Mouse (Mus musculus): ENCODE results near the gene Krt6a. TPM values are rescaled to one million over a fixed set of nuclear protein-coding genes. Genes with fewer than 3 reads are reported as not detected.

Krt6a gene
- polyA plus RNA-seq (2015; fragmentation: Nextera tagmentation; extraction: Ambion mirVana), result not detected in 2 replicates

GRCm38 (mm10) chr15:101694207-101694606 lies at the start of gene Krt6a:
Gene Krt6a, minus strand, starts transcription at chr15:101694307.

GRCm38 (mm10) chr15:101742711-101743110 lies 48.6 kb upstream of the Krt6a start, which contains the start of gene Krt71:
Gene Krt71, minus strand, starts transcription at chr15:101743109.

GRCm38 (mm10) chr15:101712720-101713119 lies 18.6 kb upstream of the Krt6a start, which contains the start of gene Krt5:
Gene Krt5, minus strand, starts transcription at chr15:101712898.

GRCm38 (mm10) chr15:101680187-101680586 lies 13.9 kb downstream of the Krt6a start, which contains the start of gene Krt6b:
Gene Krt6b, minus strand, starts transcription at chr15:101680287.

GRCm38 (mm10) chr15:101647280-101647679 lies 46.8 kb downstream of the Krt6a start, which contains the start of gene Gm5478:
Gene Gm5478, minus strand, starts transcription at chr15:101647380.

Small RNA genes within 50 kb of the gene (microRNA-seq; reads per million reads assigned to microRNA genes)
- not detected for gene Gm44323
- gene Gm44342, result not detected
- gene Gm44383, result not detected
- gene Gm44479, result not detected

Other genes starting within 250 kb of the Krt6a start
- gene Krt88, start 246.6 kb downstream of the Krt6a start, polyA plus RNA-seq (2015; fragmentation: Nextera tagmentation; extraction: Ambion mirVana), result not detected in 2 replicates
- gene Krt81, start 230.6 kb downstream of the Krt6a start, polyA plus RNA-seq (2015; fragmentation: Nextera tagmentation; extraction: Ambion mirVana), result not detected in 2 replicates
- gene Krt86, start 220.8 kb downstream of the Krt6a start, polyA plus RNA-seq (2015; fragmentation: Nextera tagmentation; extraction: Ambion mirVana), result 0.13 and 0.14 TPM in 2 replicates
- not detected in 2 replicates for gene Krt83, start 202.8 kb downstream of the Krt6a start, polyA plus RNA-seq (2015; fragmentation: Nextera tagmentation; extraction: Ambion mirVana)
- gene Gm49425, start 177.0 kb downstream of the Krt6a start, polyA plus RNA-seq (2015; fragmentation: Nextera tagmentation; extraction: Ambion mirVana), result 0.45 and 0.79 TPM in 2 replicates
- 0.05 TPM in 1 of 2 replicates, not detected in the other for gene Krt84, start 161.5 kb downstream of the Krt6a start, polyA plus RNA-seq (2015; fragmentation: Nextera tagmentation; extraction: Ambion mirVana)
- gene Krt82, start 143.6 kb downstream of the Krt6a start, polyA plus RNA-seq (2015; fragmentation: Nextera tagmentation; extraction: Ambion mirVana), result not detected in 2 replicates
- 0.11 and 0.28 TPM in 2 replicates for gene Krt90, start 131.4 kb downstream of the Krt6a start, polyA plus RNA-seq (2015; fragmentation: Nextera tagmentation; extraction: Ambion mirVana)
- gene Krt75, start 120.4 kb downstream of the Krt6a start, polyA plus RNA-seq (2015; fragmentation: Nextera tagmentation; extraction: Ambion mirVana), result 0.24 and 0.31 TPM in 2 replicates
- gene Gm5414, start 66.1 kb downstream of the Krt6a start, polyA plus RNA-seq (2015; fragmentation: Nextera tagmentation; extraction: Ambion mirVana), result not detected in 2 replicates
- not detected in 2 replicates for gene Gm5478, start 46.9 kb downstream of the Krt6a start, polyA plus RNA-seq (2015; fragmentation: Nextera tagmentation; extraction: Ambion mirVana)
- gene Krt6b, start 14.0 kb downstream of the Krt6a start, polyA plus RNA-seq (2015; fragmentation: Nextera tagmentation; extraction: Ambion mirVana), result not detected in 2 replicates
- 0.12 and 0.17 TPM in 2 replicates for gene Krt5, start 18.6 kb upstream of the Krt6a start, polyA plus RNA-seq (2015; fragmentation: Nextera tagmentation; extraction: Ambion mirVana)
- gene Krt71, start 48.8 kb upstream of the Krt6a start, polyA plus RNA-seq (2015; fragmentation: Nextera tagmentation; extraction: Ambion mirVana), result 0.64 and 0.95 TPM in 2 replicates
- not detected in 2 replicates for gene Krt72, start 92.2 kb upstream of the Krt6a start, polyA plus RNA-seq (2015; fragmentation: Nextera tagmentation; extraction: Ambion mirVana)
- 0.37 and 0.65 TPM in 2 replicates for gene Krt73, start 108.0 kb upstream of the Krt6a start, polyA plus RNA-seq (2015; fragmentation: Nextera tagmentation; extraction: Ambion mirVana)
- 0.12 and 0.17 TPM in 2 replicates for gene Krt2, start 123.9 kb upstream of the Krt6a start, polyA plus RNA-seq (2015; fragmentation: Nextera tagmentation; extraction: Ambion mirVana)
- 20.8 and 23.0 TPM in 2 replicates for gene Krt1, start 156.5 kb upstream of the Krt6a start, polyA plus RNA-seq (2015; fragmentation: Nextera tagmentation; extraction: Ambion mirVana)
- 0.47 and 0.89 TPM in 2 replicates for gene Krt77, start 175.4 kb upstream of the Krt6a start, polyA plus RNA-seq (2015; fragmentation: Nextera tagmentation; extraction: Ambion mirVana)
- gene Krt76, start 198.6 kb upstream of the Krt6a start, polyA plus RNA-seq (2015; fragmentation: Nextera tagmentation; extraction: Ambion mirVana), result not detected in 2 replicates
- not detected in 2 replicates for gene Krt4, start 230.4 kb upstream of the Krt6a start, polyA plus RNA-seq (2015; fragmentation: Nextera tagmentation; extraction: Ambion mirVana)
- 0.28 and 0.32 TPM in 2 replicates for gene Krt79, start 246.0 kb upstream of the Krt6a start, polyA plus RNA-seq (2015; fragmentation: Nextera tagmentation; extraction: Ambion mirVana)